Mouse (Mus musculus) neural tube, embryonic 14.5 days (tissue): ENCODE data around the gene Rab15. TPM values are rescaled to one million over a fixed set of nuclear protein-coding genes. Genes with fewer than 3 reads are reported as not detected.

Experiments used
- ATAC-seq: fragments of 200-750 bp; cut with Nextera tagmentation; 2 replicates; pipeline ENCODE4 v1.8.0; 2017; ENCODE audit warnings: low read depth, mild to moderate bottlenecking, moderate TSS enrichment, moderate library complexity
- H3K27ac ChIP-seq: fragments of 300-500 bp; sonication (generic); 2 replicates; pipeline ENCODE4 v1.5.1; 2014; ENCODE audit warnings: low read depth, mild to moderate bottlenecking, control low read depth, low read length, moderate library complexity, mixed read lengths
- H3K27me3 ChIP-seq: fragments of 300-500 bp; sonication (generic); 2 replicates; pipeline ENCODE4 v1.6.1; 2014; ENCODE audit warnings: low read length; ENCODE audit not compliant: control insufficient read depth, insufficient read depth
- H3K36me3 ChIP-seq: fragments of 300-500 bp; sonication (generic); 2 replicates; pipeline ENCODE4 v1.6.1; 2014; ENCODE audit warnings: low read length, mixed read lengths; ENCODE audit not compliant: control insufficient read depth, insufficient read depth
- H3K4me1 ChIP-seq: fragments of 300-500 bp; sonication (generic); 2 replicates; pipeline ENCODE4 v1.6.1; 2014; ENCODE audit warnings: low read length; ENCODE audit not compliant: control insufficient read depth, insufficient read depth
- H3K4me2 ChIP-seq: fragments of 300-500 bp; sonication (generic); 2 replicates; pipeline ENCODE4 v1.6.1; 2014; ENCODE audit warnings: mild to moderate bottlenecking, low read depth, low read length, control low read depth
- H3K4me3 ChIP-seq: fragments of 300-500 bp; sonication (generic); 2 replicates; pipeline ENCODE4 v1.5.1; 2014; ENCODE audit warnings: low read depth, low read length, control low read depth, mixed read lengths
- H3K9ac ChIP-seq: fragments of 300-500 bp; sonication (generic); replicated peaks from 2 replicates; pipeline ENCODE4 v1.6.1; 2014; ENCODE audit warnings: low read depth, mild to moderate bottlenecking, control low read depth, low read length, mixed read lengths
- H3K9me3 ChIP-seq: fragments of 300-500 bp; sonication (generic); 2 replicates; pipeline ENCODE4 v1.6.1; 2016; ENCODE audit warnings: low read length; ENCODE audit not compliant: control insufficient read depth
- WGBS: fragments of 180-500 bp; shearing (Covaris S2); extraction: QIAGEN DNeasy Blood & Tissue Kit; methylation state at CpG from one replicate; pipeline ENCODE4 v1.1.7; 2014; 5-methylcytosine and 5-hydroxymethylcytosine counted together
- polyA plus RNA-seq: library from polyadenylated mRNA; unstranded; fragments of >200 nt; fragmentation: Nextera tagmentation; extraction: Ambion mirVana; gene quantifications from 2 replicates; pipeline ENCODE4 v1.2.1, GENCODE M21; 2014

Gene Rab15
- polyA plus RNA-seq, 1 experiment from 2014 or later, result 22.3 TPM

DNA sequence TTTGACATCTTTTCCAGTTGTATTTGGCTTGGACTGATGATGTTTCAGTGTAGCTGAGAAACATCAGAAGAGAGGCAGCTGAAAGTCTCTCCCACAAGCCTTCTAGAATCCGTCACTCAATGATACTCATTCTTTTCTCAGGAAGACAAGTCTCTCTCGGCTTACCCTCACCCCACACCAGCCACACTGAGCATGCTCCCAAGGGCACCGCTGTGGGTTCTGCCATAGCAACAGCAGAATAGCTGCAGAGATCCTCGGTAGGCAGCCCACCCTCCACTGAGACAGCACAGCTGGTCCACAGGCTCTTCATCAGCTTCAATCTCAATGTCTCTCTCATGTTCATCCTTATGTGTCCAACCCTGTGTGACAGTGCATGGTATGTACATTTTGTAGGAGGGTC, 2.6 kb upstream of the Rab15 start:
- no peak overlapping the region for H3K4me2 ChIP-seq
- WGBS, result 59% methylated on average over 4 of the region's 4 CpGs
- peaks cover 13% of the 10 kb centered on the region; the same call in 1 of the 2 replicates for H3K4me1 ChIP-seq
- ATAC-seq, result no peak
- H3K27ac ChIP-seq, result no peak overlapping the region
- H3K4me3 ChIP-seq, result no peak overlapping the region
- no peak overlapping the region for H3K9ac ChIP-seq
- peaks cover 2% of the 10 kb centered on the region; the same call in 1 of the 2 replicates for H3K27me3 ChIP-seq
- no peaks in the 10 kb centered on the region for H3K9me3 ChIP-seq
- H3K36me3 ChIP-seq, result no peaks in the 10 kb centered on the region

GRCm38 (mm10) chr12:76822002-76822650, 582 bp downstream of the Rab15 start:
- peak overlapping the region; percentile 80 for H3K27ac ChIP-seq
- WGBS, result under 1% methylated on average over 40 of the region's 66 CpGs
- peaks cover 2% of the 10 kb centered on the region; the same call in 1 of the 2 replicates for H3K27me3 ChIP-seq
- peak; percentile 81 for ATAC-seq
- peak overlapping the region; percentile 64 for H3K4me2 ChIP-seq
- peak overlapping the region; percentile 88 for H3K9ac ChIP-seq
- H3K9me3 ChIP-seq, result no peaks in the 10 kb centered on the region
- peaks cover 13% of the 10 kb centered on the region; the same call in 1 of the 2 replicates for H3K4me1 ChIP-seq
- H3K4me3 ChIP-seq, result peak overlapping the region; percentile 78
- H3K36me3 ChIP-seq, result no peaks in the 10 kb centered on the region

DNA sequence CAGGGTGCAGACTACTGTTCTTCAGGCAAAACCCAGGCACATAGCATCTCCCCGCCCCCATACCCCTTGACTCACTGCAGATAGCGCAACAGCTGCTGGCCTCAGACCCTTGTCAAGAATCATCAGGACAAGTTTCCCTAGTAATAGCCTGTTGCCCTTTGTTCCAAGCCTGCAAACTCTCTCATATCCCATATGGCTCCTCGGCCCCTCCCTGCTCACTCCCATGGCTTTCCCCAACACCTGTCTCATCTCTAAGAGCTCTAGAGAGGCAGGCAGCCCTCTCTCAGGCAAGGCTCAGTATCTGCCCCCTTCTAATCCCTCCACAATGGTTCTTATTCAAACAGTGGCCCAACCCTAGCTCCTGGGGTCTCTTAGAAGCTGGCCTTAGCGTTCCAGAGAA, 2.1 kb downstream of the Rab15 start:
- 0 out of 2 replicates have a peak, but pooled peaks cover 2% of the 10 kb centered on the region for H3K27me3 ChIP-seq
- no peak overlapping the region for H3K4me3 ChIP-seq
- ATAC-seq, result no peak
- no peaks in the 10 kb centered on the region for H3K36me3 ChIP-seq
- H3K4me1 ChIP-seq, result peaks cover 13% of the 10 kb centered on the region; the same call in 1 of the 2 replicates
- H3K9ac ChIP-seq, result 0 out of 2 replicates have a peak overlapping the region, but pooled peaks have one; percentile 7
- WGBS, result 64% methylated on average over 4 of the region's 4 CpGs
- H3K9me3 ChIP-seq, result no peaks in the 10 kb centered on the region
- H3K27ac ChIP-seq, result no peak overlapping the region
- peak overlapping the region; percentile 64 for H3K4me2 ChIP-seq

DNA sequence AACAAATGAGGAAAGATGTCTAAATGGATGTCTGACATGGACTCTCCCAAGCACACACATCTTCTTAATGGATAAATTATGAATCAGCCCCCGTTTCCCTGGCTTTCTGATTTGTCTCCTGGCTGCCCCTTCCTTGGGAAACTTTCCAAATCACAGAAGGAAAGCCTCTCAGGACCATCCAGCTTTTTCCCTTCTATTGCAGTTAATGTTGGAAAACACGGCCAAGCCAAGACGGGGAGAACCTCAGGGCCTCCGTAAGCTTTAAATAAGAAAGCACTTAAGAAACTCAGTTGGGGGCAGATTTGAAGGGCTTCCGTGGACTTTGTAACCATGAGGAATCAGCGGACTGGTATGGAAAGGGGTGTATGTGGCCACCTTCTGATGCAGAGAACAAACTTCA, 2.9 kb downstream of the Rab15 start:
- Histone ChIP-seq H3K27me3 (0 out of 2 replicates have a peak, but pooled peaks cover 2% of the 10 kb centered on the region), H3K4me3 (no peak overlapping the region), H3K27ac (no peak overlapping the region), H3K4me1 (peaks cover 13% of the 10 kb centered on the region; the same call in 1 of the 2 replicates), H3K9me3 (no peaks in the 10 kb centered on the region), H3K9ac (no peak overlapping the region), H3K4me2 (no peak overlapping the region), H3K36me3 (no peaks in the 10 kb centered on the region)
- no peak for ATAC-seq
- WGBS, result 65% methylated on average over 6 of the region's 6 CpGs

DNA sequence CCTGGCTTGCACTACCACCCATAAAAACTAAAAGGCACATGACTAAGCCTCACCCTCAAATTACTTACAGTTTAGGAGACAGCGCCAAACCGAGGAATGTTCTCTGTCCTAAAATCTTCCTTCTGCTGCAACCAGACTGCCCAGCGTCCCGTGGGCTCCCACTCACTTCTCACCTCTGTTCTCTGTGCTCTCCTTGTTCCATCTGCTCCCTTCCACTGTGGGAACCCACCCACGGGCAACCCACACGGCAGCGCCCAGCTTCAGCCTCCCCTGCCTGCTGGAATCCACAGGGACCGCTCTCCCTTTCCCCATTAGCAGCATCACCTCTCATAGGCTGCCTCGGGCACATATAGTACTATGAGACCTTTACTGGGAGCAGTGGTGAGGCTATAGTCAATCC, 3.8 kb downstream of the Rab15 start:
- no peak overlapping the region for H3K4me2 ChIP-seq
- no peak overlapping the region for H3K4me3 ChIP-seq
- WGBS, result 87% methylated on average over 9 of the region's 9 CpGs
- no peak for ATAC-seq
- H3K36me3 ChIP-seq, result no peaks in the 10 kb centered on the region
- peaks cover 13% of the 10 kb centered on the region; the same call in 1 of the 2 replicates for H3K4me1 ChIP-seq
- no peaks in the 10 kb centered on the region for H3K9me3 ChIP-seq
- no peak overlapping the region for H3K27ac ChIP-seq
- no peak overlapping the region for H3K9ac ChIP-seq
- no peaks in the 10 kb centered on the region for H3K27me3 ChIP-seq

GRCm38 (mm10) chr12:76818120-76818519, 4.6 kb downstream of the Rab15 start:
- H3K27me3 ChIP-seq, result no peaks in the 10 kb centered on the region
- H3K4me1 ChIP-seq, result peaks cover 13% of the 10 kb centered on the region; the same call in 1 of the 2 replicates
- H3K4me3 ChIP-seq, result no peak overlapping the region
- H3K27ac ChIP-seq, result no peak overlapping the region
- WGBS, result 86% methylated on average over 4 of the region's 4 CpGs
- H3K36me3 ChIP-seq, result no peaks in the 10 kb centered on the region
- no peak overlapping the region for H3K4me2 ChIP-seq
- no peaks in the 10 kb centered on the region for H3K9me3 ChIP-seq
- H3K9ac ChIP-seq, result no peak overlapping the region
- no peak for ATAC-seq

DNA sequence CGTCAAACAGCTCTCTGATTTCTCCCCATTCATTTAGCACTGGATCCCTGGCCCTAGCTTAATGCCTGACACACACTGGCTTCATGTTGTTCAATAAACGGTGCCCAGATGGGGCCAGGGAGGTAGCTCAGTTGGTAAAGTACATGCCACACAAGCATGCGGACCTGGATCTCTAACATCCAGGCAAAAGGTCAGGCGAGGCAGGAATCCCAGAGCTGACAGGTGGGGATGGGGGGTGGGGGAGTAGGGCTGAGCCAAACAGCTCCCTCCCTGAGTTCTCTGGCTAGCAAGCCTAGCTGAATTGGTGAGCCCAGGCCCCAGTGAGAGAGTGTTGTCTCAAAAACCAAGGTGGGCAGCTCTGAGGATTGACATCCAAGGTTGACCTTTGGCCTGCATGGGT, 5.5 kb downstream of the Rab15 start:
- no peaks in the 10 kb centered on the region for H3K9me3 ChIP-seq

DNA sequence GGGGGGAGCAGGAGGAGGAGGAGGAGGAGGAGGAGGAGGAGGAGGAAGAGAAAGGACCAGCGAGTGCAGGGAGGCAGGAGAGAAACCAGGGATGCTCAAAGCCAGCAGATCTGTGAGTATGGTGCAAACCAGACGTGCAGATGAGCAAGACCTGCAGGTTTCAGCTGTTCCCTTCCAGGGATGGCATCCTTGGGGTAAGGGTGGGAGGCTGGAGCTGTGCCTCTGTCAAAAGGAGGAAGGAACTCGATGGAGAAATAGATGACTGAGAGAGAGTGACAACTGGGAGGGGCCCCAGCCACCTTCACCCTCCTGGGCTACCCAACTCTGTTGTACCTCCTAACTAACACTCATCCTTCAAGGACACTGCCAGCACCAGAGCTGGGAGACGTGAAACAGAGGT, 6.0 kb downstream of the Rab15 start:
- Histone ChIP-seq H3K27me3 (no peaks in the 10 kb centered on the region), H3K4me2 (no peak overlapping the region), H3K9me3 (no peaks in the 10 kb centered on the region), H3K27ac (no peak overlapping the region), H3K4me1 (peaks cover 10% of the 10 kb centered on the region; the same call in 1 of the 2 replicates), H3K4me3 (no peak overlapping the region), H3K36me3 (no peaks in the 10 kb centered on the region), H3K9ac (no peak overlapping the region)
- WGBS, result 61% methylated on average over 4 of the region's 4 CpGs
- no peak for ATAC-seq

More for the DNA sequence above, 5.5 kb downstream of the Rab15 start:
- Histone ChIP-seq H3K4me3 (no peak overlapping the region), H3K36me3 (no peaks in the 10 kb centered on the region), H3K27ac (no peak overlapping the region), H3K9ac (no peak overlapping the region), H3K4me2 (no peak overlapping the region), H3K4me1 (peaks cover 13% of the 10 kb centered on the region; the same call in 1 of the 2 replicates), H3K27me3 (no peaks in the 10 kb centered on the region)
- 67% methylated on average over 4 of the region's 4 CpGs for WGBS
- ATAC-seq, result no peak

GRCm38 (mm10) chr12:76814120-76814519, 8.6 kb downstream of the Rab15 start:
- WGBS, result 94% methylated on average over 2 of the region's 2 CpGs
- H3K9ac ChIP-seq, result no peak overlapping the region

More at GRCm38 (mm10) chr12:76814120-76814519, 8.6 kb downstream of the Rab15 start:
- ATAC-seq, result no peak
- Histone ChIP-seq H3K9me3 (no peaks in the 10 kb centered on the region), H3K4me1 (no peaks in the 10 kb centered on the region), H3K36me3 (no peaks in the 10 kb centered on the region), H3K27ac (no peak overlapping the region), H3K27me3 (no peaks in the 10 kb centered on the region), H3K4me3 (no peak overlapping the region), H3K4me2 (no peak overlapping the region)
